15 mouse cellular contexts compared by ENCODE assay signal in genomic region chr14:29562704-29563103, GRCm38 (mm10).
DNase-seq lines count a peak whose midpoint lies in the region; ATAC-seq and TF ChIP-seq lines count a peak whose summit lies in the region.
"Had no signal": no experiment of that assay in that cellular context is flagged by ENCODE, and none has a peak within 500 bp of the region (broad histone marks: within the 10 kb centered on the region; RNA-seq: fewer than 3 reads in every experiment).

No protein-coding gene starts in this region.

- ATAC-seq in hindbrain, embryonic 11.5 days (ENCODE audit: low FRiP score) = no peak
- ATAC-seq in hindbrain, embryonic 16.5 days = no peak
- ATAC-seq in midbrain, embryonic 14.5 days (ENCODE audit: low FRiP score, low TSS enrichment) = no peak
- no peak for ATAC-seq in midbrain, embryonic 15.5 days (replicated peaks)
- ATAC-seq in hindbrain, postnatal 0 days = no peak
- ATAC-seq: liver, postnatal 0 days had no signal

- H3K4me3 ChIP-seq in hindbrain, embryonic 11.5 days (ENCODE audit: low read depth, low read length) = no peak overlapping the region
- no peak overlapping the region for H3K4me3 ChIP-seq in hindbrain, embryonic 16.5 days (ENCODE audit: low read length)
- H3K4me3 ChIP-seq in midbrain, embryonic 14.5 days (replicated peaks; ENCODE audit: low read depth, low read length) = no peak overlapping the region
- H3K4me3 ChIP-seq in midbrain, embryonic 15.5 days = no peak overlapping the region
- no peak overlapping the region for H3K4me3 ChIP-seq in hindbrain, postnatal 0 days (ENCODE audit: low read length)
- H3K4me3 ChIP-seq: embryonic facial prominence, embryonic 15.5 days; limb, embryonic 12.5 days; megakaryocyte, embryonic 14.5 days had no signal

- peak overlapping the region; percentile 70 for H3K27ac ChIP-seq in hindbrain, embryonic 11.5 days (ENCODE audit: low read depth, low read length)
- H3K27ac ChIP-seq in hindbrain, embryonic 16.5 days (ENCODE audit: low read depth, low read length) = no peak overlapping the region
- no peak overlapping the region; the same call in 1 of the 2 replicates for H3K27ac ChIP-seq in midbrain, embryonic 14.5 days (replicated peaks; ENCODE audit: low read depth, low read length)
- H3K27ac ChIP-seq in midbrain, embryonic 15.5 days = no peak overlapping the region
- no peak overlapping the region for H3K27ac ChIP-seq in hindbrain, postnatal 0 days
- H3K27ac ChIP-seq: embryonic facial prominence, embryonic 15.5 days; limb, embryonic 12.5 days had no signal

- H3K36me3 ChIP-seq in hindbrain, embryonic 11.5 days (ENCODE audit: control insufficient read depth, insufficient read depth, low read length) = no peaks in the 10 kb centered on the region
- no peaks in the 10 kb centered on the region for H3K36me3 ChIP-seq in hindbrain, embryonic 16.5 days (ENCODE audit: control insufficient read depth, insufficient read depth, low read length)
- no peaks in the 10 kb centered on the region for H3K36me3 ChIP-seq in midbrain, embryonic 14.5 days (ENCODE audit: control insufficient read depth, insufficient read depth, low read length)
- H3K36me3 ChIP-seq in midbrain, embryonic 15.5 days (replicated peaks) = no peaks in the 10 kb centered on the region
- H3K36me3 ChIP-seq in hindbrain, postnatal 0 days (ENCODE audit: insufficient read depth, low read length) = no peaks in the 10 kb centered on the region
- H3K36me3 ChIP-seq: embryonic facial prominence, embryonic 15.5 days; limb, embryonic 12.5 days had no signal

- 40% methylated on average over 6 of the region's 6 CpGs for WGBS in hindbrain, embryonic 11.5 days
- 28% methylated on average over 6 of the region's 6 CpGs for WGBS in hindbrain, embryonic 16.5 days
- WGBS in midbrain, embryonic 14.5 days = 58% methylated on average over 6 of the region's 6 CpGs
- WGBS in midbrain, embryonic 15.5 days = 47% methylated on average over 6 of the region's 6 CpGs
- WGBS in hindbrain, postnatal 0 days = 21% methylated on average over 6 of the region's 6 CpGs

- no peaks in the 10 kb centered on the region for H3K27me3 ChIP-seq in hindbrain, embryonic 11.5 days (ENCODE audit: control insufficient read depth, insufficient read depth, low read length)
- H3K27me3 ChIP-seq in hindbrain, embryonic 16.5 days (replicated peaks; ENCODE audit: control insufficient read depth, insufficient read depth, low read length) = no peaks in the 10 kb centered on the region
- no peaks in the 10 kb centered on the region for H3K27me3 ChIP-seq in midbrain, embryonic 14.5 days (ENCODE audit: control insufficient read depth, insufficient read depth, low read length)
- H3K27me3 ChIP-seq in midbrain, embryonic 15.5 days (replicated peaks) = no peaks in the 10 kb centered on the region
- no peaks in the 10 kb centered on the region for H3K27me3 ChIP-seq in hindbrain, postnatal 0 days (ENCODE audit: insufficient read depth, low read length)
- H3K27me3 ChIP-seq: embryonic facial prominence, embryonic 15.5 days; limb, embryonic 12.5 days; megakaryocyte, embryonic 14.5 days had no signal

- no peaks in the 10 kb centered on the region for H3K4me1 ChIP-seq in hindbrain, embryonic 11.5 days (replicated peaks; ENCODE audit: control insufficient read depth, insufficient read depth, low read length)
- H3K4me1 ChIP-seq in hindbrain, embryonic 16.5 days (ENCODE audit: control insufficient read depth, insufficient read depth, low read depth, low read length) = 0 out of 2 replicates have a peak, but pooled peaks cover 2% of the 10 kb centered on the region
- H3K4me1 ChIP-seq in midbrain, embryonic 14.5 days (ENCODE audit: control insufficient read depth, insufficient read depth, low read length) = peaks cover 13% of the 10 kb centered on the region
- H3K4me1 ChIP-seq in midbrain, embryonic 15.5 days = peaks cover 15% of the 10 kb centered on the region
- H3K4me1 ChIP-seq in hindbrain, postnatal 0 days (ENCODE audit: insufficient read depth, low read length) = no peaks in the 10 kb centered on the region
- H3K4me1 ChIP-seq: embryonic facial prominence, embryonic 15.5 days; megakaryocyte, embryonic 14.5 days had no signal

- peak; percentile 16 for DNase-seq in hindbrain, embryonic 11.5 days (ENCODE audit: low spot score)
- DNase-seq in midbrain, embryonic 14.5 days = peak; percentile 30
- DNase-seq in hindbrain, postnatal 0 days (ENCODE audit: low spot score) = peak; percentile 25
- DNase-seq in layer of hippocampus, postnatal 36 days = no peak
- no peak for DNase-seq in ovary, adult 18-20 months (ENCODE audit: low spot score)
- DNase-seq in yolk sac, embryonic 10.5 days (ENCODE audit: low spot score) = no peak
- DNase-seq: cerebellum, adult 2 months; layer of hippocampus, adult 9-11 months; liver, postnatal 0 days had no signal

- no peaks in the 10 kb centered on the region for H3K9me3 ChIP-seq in hindbrain, embryonic 11.5 days (ENCODE audit: control insufficient read depth, low read length)
- no peaks in the 10 kb centered on the region for H3K9me3 ChIP-seq in hindbrain, embryonic 16.5 days (ENCODE audit: control insufficient read depth, low read length)
- no peaks in the 10 kb centered on the region for H3K9me3 ChIP-seq in midbrain, embryonic 14.5 days (ENCODE audit: control insufficient read depth, low read length)
- no peaks in the 10 kb centered on the region for H3K9me3 ChIP-seq in midbrain, embryonic 15.5 days
- H3K9me3 ChIP-seq in hindbrain, postnatal 0 days (ENCODE audit: low read length) = no peaks in the 10 kb centered on the region
- H3K9me3 ChIP-seq: embryonic facial prominence, embryonic 15.5 days; limb, embryonic 12.5 days had no signal

- H3K4me2 ChIP-seq in hindbrain, embryonic 11.5 days (replicated peaks; ENCODE audit: low read depth, low read length) = no peak overlapping the region
- H3K4me2 ChIP-seq in hindbrain, embryonic 16.5 days (ENCODE audit: low read length) = no peak overlapping the region
- H3K4me2 ChIP-seq in midbrain, embryonic 14.5 days (ENCODE audit: low read length) = no peak overlapping the region
- H3K4me2 ChIP-seq in midbrain, embryonic 15.5 days = no peak overlapping the region
- H3K4me2 ChIP-seq in hindbrain, postnatal 0 days (ENCODE audit: low read depth, low read length) = no peak overlapping the region
- H3K4me2 ChIP-seq: embryonic facial prominence, embryonic 15.5 days; heart, embryonic 11.5 days; limb, embryonic 12.5 days had no signal

- H3K9ac ChIP-seq in hindbrain, embryonic 11.5 days (ENCODE audit: low read depth, low read length) = no peak overlapping the region
- H3K9ac ChIP-seq in hindbrain, embryonic 16.5 days (ENCODE audit: low read depth, low read length) = no peak overlapping the region
- H3K9ac ChIP-seq in midbrain, embryonic 14.5 days (replicated peaks; ENCODE audit: low read length) = no peak overlapping the region
- H3K9ac ChIP-seq in midbrain, embryonic 15.5 days = no peak overlapping the region
- H3K9ac ChIP-seq in hindbrain, postnatal 0 days (replicated peaks; ENCODE audit: low read length) = no peak overlapping the region
- H3K9ac ChIP-seq: embryonic facial prominence, embryonic 15.5 days; limb, embryonic 12.5 days; liver, postnatal 0 days had no signal

- no peak for TF ChIP-seq CTCF in hindbrain, postnatal 0 days (IDR thresholded peaks at IDR 0.05; ENCODE audit: low read depth)

Comparison
In these comparisons a context has a peak if more than half of its experiments do, and no peak if none do; other contexts are left out.
1. DNase-seq: peak in hindbrain, embryonic 11.5 days (single experiment), midbrain, embryonic 14.5 days (single experiment) and hindbrain, postnatal 0 days (single experiment); none in layer of hippocampus, postnatal 36 days (0 of 2), ovary, adult 18-20 months (single experiment) and yolk sac, embryonic 10.5 days (single experiment).